Mouse (Mus musculus) spleen, adult 2 months (tissue): ENCODE measurements around the gene Vwa3b. TPM values are rescaled to one million over a fixed set of nuclear protein-coding genes. Genes with fewer than 3 reads are reported as not detected.
A peak's percentile ranks its signal among the peaks of the same experiment; 100 is the strongest.

Experiments used
- DNase-seq, 2 experiments: peaks; one replicate each; pipeline versions ENCODE4 v3.0.0 to v3.0.0-alpha.2; 2012 to 2021; ENCODE audit warnings: low spot score in 2 of 2, low read depth in 1 of 2
- H3K27ac ChIP-seq: fragments of 200-500 bp; 2 replicates; pipeline ENCODE4 v1.5.1; 2012; ENCODE audit warnings: low read length, inconsistent platforms; ENCODE audit not compliant: insufficient read depth
- H3K27me3 ChIP-seq: fragments of 200-500 bp; 2 replicates; pipeline ENCODE4 v1.6.1; 2012; ENCODE audit warnings: mild to moderate bottlenecking, moderate library complexity, low read length, inconsistent platforms; ENCODE audit not compliant: control insufficient read depth, insufficient read depth
- H3K36me3 ChIP-seq: fragments of 200-500 bp; 2 replicates; pipeline ENCODE4 v1.6.1; 2012; ENCODE audit warnings: mild to moderate bottlenecking, low read length, inconsistent platforms; ENCODE audit not compliant: control insufficient read depth, insufficient read depth
- H3K4me1 ChIP-seq: fragments of 200-500 bp; 2 replicates; pipeline ENCODE4 v1.6.1; 2011; ENCODE audit warnings: inconsistent platforms; ENCODE audit not compliant: control insufficient read depth, insufficient read depth, insufficient read length
- H3K4me3 ChIP-seq: fragments of 200-500 bp; 2 replicates; pipeline ENCODE4 v1.5.1; 2011; ENCODE audit warnings: mild to moderate bottlenecking, inconsistent platforms; ENCODE audit not compliant: insufficient read depth, insufficient read length; ENCODE audit errors: extremely low read depth
- CTCF ChIP-seq: fragments of 200-500 bp; IDR thresholded peaks from 2 replicates; pipeline ENCODE4 v1.5.1; 2011; ENCODE audit warnings: mild to moderate bottlenecking, inconsistent platforms; ENCODE audit not compliant: insufficient read depth, insufficient read length, insufficient replicate concordance; ENCODE audit errors: extremely low read depth
- POLR2A ChIP-seq: fragments of 200-500 bp; IDR thresholded peaks from 2 replicates; pipeline ENCODE4 v1.6.1; 2011; ENCODE audit warnings: low read depth, low read length, inconsistent platforms
- WGBS: fragments of 180-500 bp; shearing (Covaris S2); methylation state at CpG from one replicate; pipeline ENCODE4 v1.1.7; 2018; 5-methylcytosine and 5-hydroxymethylcytosine counted together
- polyA plus RNA-seq: library from polyadenylated mRNA; depleted of rRNA; stranded (reverse); fragments of >200 nt; gene quantifications from 2 replicates; pipeline ENCODE4 v1.2.3, GENCODE M21; 2012

The Vwa3b gene
- polyA plus RNA-seq, 1 experiment: 0.21 TPM

- 89% methylated on average over 6 of the region's 6 CpGs for WGBS
- Histone ChIP-seq H3K27ac (no peak overlapping the region), H3K36me3 (no peaks in the 10 kb centered on the region), H3K27me3 (no peaks in the 10 kb centered on the region), H3K4me3 (no peak overlapping the region), H3K4me1 (no peaks in the 10 kb centered on the region)
- DNase-seq: no peak
- TF ChIP-seq CTCF: no peak
These were observed 160.7 kb downstream of the Vwa3b start for GRCm38 (mm10) chr1:37187050-37187449.

GRCm38 (mm10) chr1:37194607-37195006 lies 168.2 kb downstream of the Vwa3b start:
- Histone ChIP-seq H3K27me3 (no peaks in the 10 kb centered on the region), H3K27ac (no peak overlapping the region), H3K36me3 (no peaks in the 10 kb centered on the region), H3K4me3 (no peak overlapping the region), H3K4me1 (no peaks in the 10 kb centered on the region)
- DNase-seq: no peak
- TF ChIP-seq CTCF: no peak
- WGBS: 57% methylated on average over 4 of the region's 4 CpGs

GRCm38 (mm10) chr1:37201406-37201805 lies 175.0 kb downstream of the Vwa3b start:
- WGBS: 86% methylated on average over 4 of the region's 4 CpGs
- Histone ChIP-seq H3K4me3 (no peak overlapping the region), H3K4me1 (no peaks in the 10 kb centered on the region), H3K27me3 (no peaks in the 10 kb centered on the region), H3K36me3 (no peaks in the 10 kb centered on the region), H3K27ac (no peak overlapping the region)
- TF ChIP-seq POLR2A: no peak
- TF ChIP-seq CTCF: no peak
- no peak for DNase-seq

GRCm38 (mm10) chr1:37207743-37208142 lies 181.3 kb downstream of the Vwa3b start:
- WGBS: 88% methylated on average over 8 of the region's 8 CpGs
- no peaks in the 10 kb centered on the region for H3K36me3 ChIP-seq
- DNase-seq: no peak
- no peak overlapping the region for H3K4me3 ChIP-seq
- TF ChIP-seq POLR2A (no peak), CTCF (no peak)
- no peak overlapping the region for H3K27ac ChIP-seq
- H3K4me1 ChIP-seq: no peaks in the 10 kb centered on the region
- H3K27me3 ChIP-seq: no peaks in the 10 kb centered on the region

GRCm38 (mm10) chr1:37212375-37212774 lies 186.0 kb downstream of the Vwa3b start:
- H3K27me3 ChIP-seq: no peaks in the 10 kb centered on the region
- WGBS: 91% methylated on average over 9 of the region's 9 CpGs

GRCm38 (mm10) chr1:37214144-37214543 lies 187.7 kb downstream of the Vwa3b start, which contains the start of gene Cnga3:
TSS of gene Cnga3 (plus strand) at chr1:37214434.
- no peak for DNase-seq
- 74% methylated on average over 1 of the region's 1 CpGs for WGBS
- no peaks in the 10 kb centered on the region for H3K4me1 ChIP-seq
- no peak within 1 kb of the TSS for H3K27ac ChIP-seq
- H3K36me3 ChIP-seq: no peaks in the 10 kb centered on the region
- no peak within 1 kb of the TSS for H3K4me3 ChIP-seq
- no peak for TF ChIP-seq CTCF
- no peak for TF ChIP-seq POLR2A
- no peaks in the 10 kb centered on the region for H3K27me3 ChIP-seq

More at GRCm38 (mm10) chr1:37212375-37212774, 186.0 kb downstream of the Vwa3b start:
- H3K4me3 ChIP-seq: no peak overlapping the region
- TF ChIP-seq CTCF: no peak
- TF ChIP-seq POLR2A: no peak
- H3K4me1 ChIP-seq: no peaks in the 10 kb centered on the region
- H3K36me3 ChIP-seq: no peaks in the 10 kb centered on the region
- H3K27ac ChIP-seq: no peak overlapping the region
- DNase-seq: no peak

GRCm38 (mm10) chr1:37218386-37218785 lies 192.0 kb downstream of the Vwa3b start:
- Histone ChIP-seq H3K27me3 (no peaks in the 10 kb centered on the region), H3K27ac (no peak overlapping the region), H3K4me1 (no peaks in the 10 kb centered on the region), H3K36me3 (no peaks in the 10 kb centered on the region), H3K4me3 (no peak overlapping the region)
- 10% methylated on average over 14 of the region's 14 CpGs for WGBS
- peak in 1 of 2 experiments; percentile 9 for DNase-seq
- TF ChIP-seq POLR2A (no peak), CTCF (no peak)
